Mouse (Mus musculus): ENCODE data around the gene Adck1. TPM values are rescaled to one million over a fixed set of nuclear protein-coding genes. Genes with fewer than 3 reads are reported as not detected.
"Not testable (repeated sequence)": the region's sequence is repeated elsewhere in the genome, so short reads cannot be mapped to it uniquely, and the experiment has no call there.

The Adck1 gene
- polyA plus RNA-seq, 1 experiment from 2014 or later: 48.6 TPM

- no peak overlapping the region for H3K4me2 ChIP-seq (ENCODE audit: low read length)
- ATAC-seq: no peak
- peaks cover 6% of the 10 kb centered on the region; the same call in 1 of the 2 replicates for H3K36me3 ChIP-seq (ENCODE audit: control insufficient read depth, insufficient read depth, low read length)
- no peaks in the 10 kb centered on the region for H3K27me3 ChIP-seq (ENCODE audit: control insufficient read depth, insufficient read depth, low read depth, low read length)
- no peaks in the 10 kb centered on the region for H3K9me3 ChIP-seq (replicated peaks; ENCODE audit: control insufficient read depth, low read length, poor library complexity, severe bottlenecking)
- WGBS: 71% methylated on average over 1 of the region's 1 CpGs
- H3K4me3 ChIP-seq (ENCODE audit: low read depth, low read length): no peak overlapping the region
- H3K9ac ChIP-seq (ENCODE audit: low read depth, low read length): no peak overlapping the region
- H3K27ac ChIP-seq (ENCODE audit: low read length): no peak overlapping the region
- H3K4me1 ChIP-seq (ENCODE audit: control insufficient read depth, insufficient read depth, low read length): no peaks in the 10 kb centered on the region
Measured at GRCm38 (mm10) chr12:88459461-88459860, 99.1 kb downstream of the Adck1 start.

GRCm38 (mm10) chr12:88461026-88461425 is 100.7 kb downstream of the Adck1 start:
- H3K36me3 ChIP-seq (ENCODE audit: control insufficient read depth, insufficient read depth, low read length): 0 out of 2 replicates have a peak, but pooled peaks cover 2% of the 10 kb centered on the region
- no peaks in the 10 kb centered on the region for H3K9me3 ChIP-seq (replicated peaks; ENCODE audit: control insufficient read depth, low read length, poor library complexity, severe bottlenecking)
- H3K9ac ChIP-seq (ENCODE audit: low read depth, low read length): no peak overlapping the region
- no peak overlapping the region for H3K4me2 ChIP-seq (ENCODE audit: low read length)
- no peak overlapping the region for H3K4me3 ChIP-seq (ENCODE audit: low read depth, low read length)
- H3K4me1 ChIP-seq (ENCODE audit: control insufficient read depth, insufficient read depth, low read length): no peaks in the 10 kb centered on the region
- no peak for ATAC-seq
- no peak overlapping the region for H3K27ac ChIP-seq (ENCODE audit: low read length)
- no peaks in the 10 kb centered on the region for H3K27me3 ChIP-seq (ENCODE audit: control insufficient read depth, insufficient read depth, low read depth, low read length)
- WGBS: 89% methylated on average over 6 of the region's 6 CpGs

DNA sequence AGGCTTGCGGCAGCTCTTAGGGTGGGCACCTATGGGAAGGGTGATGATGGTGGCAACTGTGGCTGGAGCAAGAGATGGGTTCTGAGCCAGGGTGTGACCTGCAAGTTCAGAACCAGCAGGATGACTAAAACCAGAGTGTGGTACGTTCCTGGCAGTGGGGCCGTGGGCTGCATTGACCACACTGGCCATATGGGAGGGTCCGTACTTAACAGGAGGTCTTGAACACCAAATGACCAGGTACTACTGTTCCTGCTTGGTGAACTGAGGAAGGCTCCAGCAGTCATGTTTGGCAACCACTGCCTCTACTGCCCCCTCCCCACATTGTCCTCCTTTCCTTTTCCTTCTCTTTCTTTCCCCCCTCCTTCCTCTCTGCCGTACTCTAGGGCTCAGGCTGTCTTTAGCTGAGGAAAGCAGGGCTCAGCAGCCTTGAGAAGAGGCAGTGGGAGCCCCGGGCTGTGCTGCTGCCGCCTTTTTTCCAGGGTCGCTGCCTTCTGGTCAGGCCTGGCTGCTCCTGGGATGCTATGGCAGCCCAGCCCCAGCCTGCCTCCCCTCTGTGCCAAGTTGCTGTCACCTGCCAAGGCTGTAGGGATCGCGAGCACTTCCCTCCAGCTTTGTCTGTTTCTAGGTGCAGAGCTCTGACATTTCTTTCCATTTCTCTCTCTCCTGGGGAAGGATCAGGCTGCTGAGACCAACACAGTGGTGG is 103.4 kb downstream of the Adck1 start:
- H3K9me3 ChIP-seq (replicated peaks; ENCODE audit: control insufficient read depth, low read length, poor library complexity, severe bottlenecking): no peaks in the 10 kb centered on the region
- no peak overlapping the region for H3K9ac ChIP-seq (ENCODE audit: low read depth, low read length)
- H3K4me3 ChIP-seq (ENCODE audit: low read depth, low read length): no peak overlapping the region
- no peaks in the 10 kb centered on the region for H3K4me1 ChIP-seq (ENCODE audit: control insufficient read depth, insufficient read depth, low read length)
- no peak overlapping the region for H3K27ac ChIP-seq (ENCODE audit: low read length)
- 0 out of 2 replicates have a peak, but pooled peaks cover 2% of the 10 kb centered on the region for H3K36me3 ChIP-seq (ENCODE audit: control insufficient read depth, insufficient read depth, low read length)
- 75% methylated on average over 10 of the region's 10 CpGs for WGBS
- H3K27me3 ChIP-seq (ENCODE audit: control insufficient read depth, insufficient read depth, low read depth, low read length): no peaks in the 10 kb centered on the region
- H3K4me2 ChIP-seq (ENCODE audit: low read length): no peak overlapping the region
- peak; percentile 28; the same call in 1 of the 2 replicates for ATAC-seq

GRCm38 (mm10) chr12:88466801-88467200 is 106.4 kb downstream of the Adck1 start:
- Histone ChIP-seq H3K9ac (ENCODE audit: low read depth, low read length) (no peak overlapping the region), H3K27ac (ENCODE audit: low read length) (no peak overlapping the region), H3K36me3 (ENCODE audit: control insufficient read depth, insufficient read depth, low read length) (0 out of 2 replicates have a peak, but pooled peaks cover 2% of the 10 kb centered on the region), H3K9me3 (replicated peaks; ENCODE audit: control insufficient read depth, low read length, poor library complexity, severe bottlenecking) (no peaks in the 10 kb centered on the region), H3K4me3 (ENCODE audit: low read depth, low read length) (no peak overlapping the region), H3K4me1 (ENCODE audit: control insufficient read depth, insufficient read depth, low read length) (no peaks in the 10 kb centered on the region), H3K4me2 (ENCODE audit: low read length) (no peak overlapping the region), H3K27me3 (ENCODE audit: control insufficient read depth, insufficient read depth, low read depth, low read length) (no peaks in the 10 kb centered on the region)
- WGBS: 86% methylated on average over 6 of the region's 6 CpGs
- ATAC-seq: no peak

GRCm38 (mm10) chr12:88467257-88467656 is 106.9 kb downstream of the Adck1 start:
- Histone ChIP-seq H3K4me3 (ENCODE audit: low read depth, low read length) (no peak overlapping the region), H3K9ac (ENCODE audit: low read depth, low read length) (no peak overlapping the region), H3K4me1 (ENCODE audit: control insufficient read depth, insufficient read depth, low read length) (no peaks in the 10 kb centered on the region), H3K27me3 (ENCODE audit: control insufficient read depth, insufficient read depth, low read depth, low read length) (no peaks in the 10 kb centered on the region), H3K9me3 (replicated peaks; ENCODE audit: control insufficient read depth, low read length, poor library complexity, severe bottlenecking) (no peaks in the 10 kb centered on the region), H3K36me3 (ENCODE audit: control insufficient read depth, insufficient read depth, low read length) (0 out of 2 replicates have a peak, but pooled peaks cover 2% of the 10 kb centered on the region), H3K4me2 (ENCODE audit: low read length) (no peak overlapping the region), H3K27ac (ENCODE audit: low read length) (no peak overlapping the region)
- no peak for ATAC-seq
- 82% methylated on average over 3 of the region's 3 CpGs for WGBS

- 64% methylated on average over 5 of the region's 5 CpGs for WGBS
- H3K4me3 ChIP-seq (ENCODE audit: low read depth, low read length): no peak overlapping the region
Measured at GRCm38 (mm10) chr12:88467935-88468465, 107.6 kb downstream of the Adck1 start.

GRCm38 (mm10) chr12:88468691-88469090 is 108.3 kb downstream of the Adck1 start:
- H3K27me3 ChIP-seq (ENCODE audit: control insufficient read depth, insufficient read depth, low read depth, low read length): no peaks in the 10 kb centered on the region
- no peak overlapping the region for H3K4me3 ChIP-seq (ENCODE audit: low read depth, low read length)
- H3K9ac ChIP-seq (ENCODE audit: low read depth, low read length): no peak overlapping the region
- ATAC-seq: no peak
- H3K36me3 ChIP-seq (ENCODE audit: control insufficient read depth, insufficient read depth, low read length): no peaks in the 10 kb centered on the region
- H3K27ac ChIP-seq (ENCODE audit: low read length): no peak overlapping the region
- 78% methylated on average over 6 of the region's 6 CpGs for WGBS
- H3K4me1 ChIP-seq (ENCODE audit: control insufficient read depth, insufficient read depth, low read length): no peaks in the 10 kb centered on the region
- H3K9me3 ChIP-seq (replicated peaks; ENCODE audit: control insufficient read depth, low read length, poor library complexity, severe bottlenecking): no peaks in the 10 kb centered on the region
- no peak overlapping the region for H3K4me2 ChIP-seq (ENCODE audit: low read length)

More at GRCm38 (mm10) chr12:88467935-88468465, 107.6 kb downstream of the Adck1 start:
- Histone ChIP-seq H3K9me3 (replicated peaks; ENCODE audit: control insufficient read depth, low read length, poor library complexity, severe bottlenecking) (no peaks in the 10 kb centered on the region), H3K9ac (ENCODE audit: low read depth, low read length) (no peak overlapping the region), H3K4me2 (ENCODE audit: low read length) (no peak overlapping the region), H3K27me3 (ENCODE audit: control insufficient read depth, insufficient read depth, low read depth, low read length) (no peaks in the 10 kb centered on the region), H3K36me3 (ENCODE audit: control insufficient read depth, insufficient read depth, low read length) (no peaks in the 10 kb centered on the region), H3K27ac (ENCODE audit: low read length) (no peak overlapping the region), H3K4me1 (ENCODE audit: control insufficient read depth, insufficient read depth, low read length) (no peaks in the 10 kb centered on the region)
- no peak for ATAC-seq

GRCm38 (mm10) chr12:88471884-88472283 is 111.5 kb downstream of the Adck1 start:
- not testable (repeated sequence) for H3K36me3 ChIP-seq (ENCODE audit: control insufficient read depth, insufficient read depth, low read length); H3K9me3 ChIP-seq (replicated peaks; ENCODE audit: control insufficient read depth, low read length, poor library complexity, severe bottlenecking); H3K4me1 ChIP-seq (ENCODE audit: control insufficient read depth, insufficient read depth, low read length); H3K4me3 ChIP-seq (ENCODE audit: low read depth, low read length); H3K9ac ChIP-seq (ENCODE audit: low read depth, low read length); ATAC-seq; H3K27ac ChIP-seq (ENCODE audit: low read length); H3K27me3 ChIP-seq (ENCODE audit: control insufficient read depth, insufficient read depth, low read depth, low read length); H3K4me2 ChIP-seq (ENCODE audit: low read length)
- 73% methylated on average over 10 of the region's 10 CpGs for WGBS

GRCm38 (mm10) chr12:88472832-88473231 is 112.5 kb downstream of the Adck1 start:
- H3K4me1 ChIP-seq (ENCODE audit: control insufficient read depth, insufficient read depth, low read length): no peaks in the 10 kb centered on the region
- no peak overlapping the region for H3K9ac ChIP-seq (ENCODE audit: low read depth, low read length)
- no peaks in the 10 kb centered on the region for H3K36me3 ChIP-seq (ENCODE audit: control insufficient read depth, insufficient read depth, low read length)
- ATAC-seq: no peak
- no peak overlapping the region for H3K4me3 ChIP-seq (ENCODE audit: low read depth, low read length)
- 84% methylated on average over 3 of the region's 3 CpGs for WGBS
- no peak overlapping the region for H3K4me2 ChIP-seq (ENCODE audit: low read length)
- H3K9me3 ChIP-seq (replicated peaks; ENCODE audit: control insufficient read depth, low read length, poor library complexity, severe bottlenecking): no peaks in the 10 kb centered on the region
- H3K27ac ChIP-seq (ENCODE audit: low read length): no peak overlapping the region
- no peaks in the 10 kb centered on the region for H3K27me3 ChIP-seq (ENCODE audit: control insufficient read depth, insufficient read depth, low read depth, low read length)
